Mouse (Mus musculus) adrenal gland (tissue): Measurements from ENCODE around the gene Zfp53.

ENCODE experiments used
- intact Hi-C: fragments of 180-260 bp; cut with DNase I; formaldehyde crosslinking; loops from one replicate; pipeline ENCODE4 v1.15.1; 2025

Gene Zfp53

GRCm38 (mm10) chr17:21517130-21517671, 28.4 kb downstream of the Zfp53 start:
- intact Hi-C loops = loop anchor here (5.0 kb wide), 2 partner anchors 95 to 245 kb away; partner anchors contain the start of gene Zfp54

DNA sequence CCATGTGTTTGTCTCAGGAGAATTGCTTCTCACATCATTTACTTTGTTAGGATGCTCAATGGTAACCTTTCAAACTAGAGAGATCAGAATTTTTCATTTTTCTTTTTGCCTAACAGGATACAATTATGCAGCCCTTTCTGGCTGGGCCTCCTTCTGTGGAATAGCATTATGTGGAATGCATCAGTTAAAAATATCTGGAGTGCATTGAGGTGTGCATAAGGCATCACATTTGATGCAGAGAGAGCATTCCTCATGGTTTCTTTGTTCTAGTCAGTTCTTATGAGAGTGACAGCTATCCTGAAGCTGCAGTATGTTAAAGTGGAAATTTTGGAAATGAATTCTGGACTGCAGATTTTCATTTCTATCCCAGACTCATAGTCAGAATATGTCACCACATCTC, 37.5 kb downstream of the Zfp53 start:
- intact Hi-C loops = no loop called here

GRCm38 (mm10) chr17:21530645-21531330, 42.0 kb downstream of the Zfp53 start:
- intact Hi-C loops = no loop called here

GRCm38 (mm10) chr17:21531621-21532020, 42.8 kb downstream of the Zfp53 start:
- intact Hi-C loops = no loop called here

DNA sequence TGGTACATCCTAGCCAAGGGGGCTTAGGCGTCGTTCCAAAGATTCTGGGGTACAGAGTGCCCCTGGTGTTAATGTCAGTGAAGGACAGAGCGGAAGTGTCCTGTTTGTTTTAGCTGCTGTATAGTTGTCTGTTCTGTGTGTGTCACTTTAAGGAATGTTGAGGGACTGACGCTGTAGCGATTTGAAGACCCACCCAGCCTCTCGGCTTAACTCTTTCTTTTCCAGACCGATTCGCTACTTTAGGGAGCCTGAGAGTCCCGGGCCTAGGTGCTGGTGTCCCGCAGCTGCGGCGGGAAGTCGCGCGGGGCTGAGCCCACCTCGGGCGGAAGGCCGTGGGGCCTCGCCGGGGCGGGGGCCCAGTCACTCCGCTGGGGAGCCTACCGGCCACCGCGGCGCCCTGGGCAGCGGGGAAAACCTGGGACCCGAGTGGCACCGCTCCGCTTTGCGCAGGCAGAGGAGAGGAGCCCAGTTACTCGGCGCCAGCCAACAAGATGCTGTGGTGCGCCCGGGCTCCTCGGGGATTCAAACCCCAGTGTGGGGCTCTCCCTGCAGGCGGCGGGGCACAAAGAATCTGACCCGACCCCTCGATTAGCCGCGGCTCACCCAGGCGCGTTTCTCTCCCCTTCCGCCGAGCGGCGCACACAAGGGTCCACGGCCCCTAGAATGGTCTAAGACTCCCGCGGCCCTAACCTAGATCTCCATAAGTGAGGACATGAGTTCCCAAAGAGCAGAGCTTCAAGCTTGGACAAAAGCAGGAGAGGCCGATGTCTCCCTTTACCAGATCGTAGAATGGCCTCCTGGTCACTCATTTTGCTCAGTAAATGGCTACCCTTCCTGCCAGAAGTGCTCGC, 43.5 kb downstream of the Zfp53 start:
- intact Hi-C loops = no loop called here

DNA sequence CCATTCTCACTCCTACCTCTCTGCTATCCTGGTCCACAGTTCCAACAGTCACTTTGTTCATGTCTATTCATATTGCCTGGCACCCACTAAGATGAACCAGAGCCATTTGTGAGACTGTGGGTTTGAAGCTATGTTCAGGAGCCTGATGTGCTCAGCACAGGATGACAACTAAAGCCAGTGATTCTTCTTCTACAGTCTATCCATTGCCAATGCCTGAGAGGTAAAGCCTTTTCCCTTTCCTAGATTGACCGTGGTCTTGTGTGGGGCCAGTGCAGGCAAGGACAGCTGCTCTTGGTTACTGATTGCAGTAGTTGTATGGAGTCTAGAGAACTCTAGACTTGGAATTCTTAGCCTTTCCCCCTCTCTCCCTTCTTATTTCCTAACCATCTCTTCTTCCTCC, 45.2 kb downstream of the Zfp53 start:
- intact Hi-C loops = no loop called here

GRCm38 (mm10) chr17:21534460-21535095, 45.8 kb downstream of the Zfp53 start:
- intact Hi-C loops = no loop called here

GRCm38 (mm10) chr17:21535096-21536001, 46.6 kb downstream of the Zfp53 start, which contains the start of gene Zfp52:
Zfp52 (plus strand) TSS chr17:21535539.
- intact Hi-C loops = no loop called here

DNA sequence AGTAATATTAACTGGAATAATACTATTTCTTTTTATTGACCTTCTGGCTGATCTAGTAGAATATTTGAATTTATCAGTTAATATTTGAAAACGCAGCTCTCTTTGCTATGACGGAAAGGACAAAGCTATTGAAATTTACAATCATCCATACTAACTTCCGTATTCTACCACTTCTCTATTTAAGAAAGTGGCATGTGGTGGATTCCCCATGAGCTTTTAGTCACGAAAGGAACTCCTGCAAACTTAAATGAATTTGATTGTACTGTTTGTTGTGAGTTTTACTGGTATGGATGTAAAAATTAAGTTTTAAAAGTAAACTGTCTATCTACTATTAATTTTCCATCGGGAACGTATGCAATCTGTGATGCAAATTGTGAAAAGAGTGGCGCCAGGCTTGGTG, 47.3 kb downstream of the Zfp53 start:
- intact Hi-C loops = no loop called here

- intact Hi-C loops = no loop called here
Measured at GRCm38 (mm10) chr17:21536676-21537075, 47.9 kb downstream of the Zfp53 start.

DNA sequence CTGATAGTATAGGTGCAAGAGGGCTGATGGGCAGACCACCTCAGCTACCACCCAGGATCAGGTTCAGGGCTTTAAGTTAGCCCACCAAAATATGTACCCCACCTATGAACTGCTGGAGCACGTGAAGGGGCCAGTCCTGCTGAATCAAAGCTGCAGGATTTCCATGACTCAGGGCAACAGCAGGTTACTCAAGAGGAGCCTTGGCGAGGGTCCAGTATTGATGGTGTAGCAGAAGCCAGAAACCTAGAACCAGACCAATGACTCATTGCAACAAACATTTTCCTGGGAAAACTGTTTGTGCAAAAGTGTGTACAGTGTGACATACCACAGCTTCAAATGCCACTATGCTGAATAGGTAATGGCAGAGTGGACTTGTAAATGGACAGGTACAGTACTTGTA, 69.0 kb downstream of the Zfp53 start:
- intact Hi-C loops = no loop called here
